Mouse (Mus musculus) hindbrain, postnatal 0 days (tissue): ENCODE data around the gene Csf2. TPM values are rescaled to one million over a fixed set of nuclear protein-coding genes. Genes with fewer than 3 reads are reported as not detected.

ENCODE experiments used
- ATAC-seq: fragments of 200-750 bp; cut with Nextera tagmentation; 2 replicates; pipeline ENCODE4 v1.8.0; 2017; ENCODE audit warnings: mild to moderate bottlenecking, moderate TSS enrichment, moderate library complexity
- DNase-seq: peaks from one replicate; pipeline ENCODE4 v3.0.0-alpha.2; 2015; ENCODE audit warnings: low spot score
- H3K27ac ChIP-seq: fragments of 300-500 bp; sonication (generic); 2 replicates; pipeline ENCODE4 v1.5.1; 2014; ENCODE audit warnings: mild to moderate bottlenecking
- H3K27me3 ChIP-seq: fragments of 300-500 bp; sonication (generic); 2 replicates; pipeline ENCODE4 v1.6.1; 2014; ENCODE audit warnings: low read length, mixed read lengths; ENCODE audit not compliant: insufficient read depth
- H3K36me3 ChIP-seq: fragments of 300-500 bp; sonication (generic); 2 replicates; pipeline ENCODE4 v1.6.1; 2014; ENCODE audit warnings: low read length, mixed read lengths; ENCODE audit not compliant: insufficient read depth
- H3K4me1 ChIP-seq: fragments of 300-500 bp; sonication (generic); 2 replicates; pipeline ENCODE4 v1.6.1; 2014; ENCODE audit warnings: antibody characterized with exemption, low read length, mixed read lengths; ENCODE audit not compliant: insufficient read depth
- H3K4me2 ChIP-seq: fragments of 300-500 bp; sonication (generic); 2 replicates; pipeline ENCODE4 v1.6.1; 2014; ENCODE audit warnings: low read depth, mild to moderate bottlenecking, low read length, moderate library complexity, mixed read lengths
- H3K4me3 ChIP-seq: fragments of 300-500 bp; sonication (generic); 2 replicates; pipeline ENCODE4 v1.5.1; 2014; ENCODE audit warnings: low read length
- H3K9ac ChIP-seq: fragments of 300-500 bp; sonication (generic); replicated peaks from 2 replicates; pipeline ENCODE4 v1.6.1; 2014; ENCODE audit warnings: mild to moderate bottlenecking, low read length, moderate library complexity, mixed read lengths
- H3K9me3 ChIP-seq: fragments of 300-500 bp; sonication (generic); 2 replicates; pipeline ENCODE4 v1.6.1; 2016; ENCODE audit warnings: low read length, mixed read lengths
- CTCF ChIP-seq: IDR thresholded peaks from 2 replicates; pipeline ENCODE4 v1.5.1; 2016; ENCODE audit warnings: antibody characterized with exemption, control low read depth, low read depth
- WGBS: fragments of 180-500 bp; shearing (Covaris S2); extraction: QIAGEN DNeasy Blood & Tissue Kit; methylation state at CpG from one replicate; pipeline ENCODE4 v1.1.7; 2014; 5-methylcytosine and 5-hydroxymethylcytosine counted together
- polyA plus RNA-seq: library from polyadenylated mRNA; unstranded; fragments of >200 nt; fragmentation: Nextera tagmentation; extraction: Ambion mirVana; gene quantifications from 2 replicates; pipeline ENCODE4 v1.2.1, GENCODE M21; 2015
- total RNA-seq: library from RNA; depleted of rRNA; stranded (reverse); fragments of >200 nt; gene quantifications from 2 replicates; pipeline ENCODE4 v1.2.3, GENCODE M21; 2014

Csf2 gene
- total and polyA plus RNA-seq, 2 experiments from 2014 or later, result not detected

DNA sequence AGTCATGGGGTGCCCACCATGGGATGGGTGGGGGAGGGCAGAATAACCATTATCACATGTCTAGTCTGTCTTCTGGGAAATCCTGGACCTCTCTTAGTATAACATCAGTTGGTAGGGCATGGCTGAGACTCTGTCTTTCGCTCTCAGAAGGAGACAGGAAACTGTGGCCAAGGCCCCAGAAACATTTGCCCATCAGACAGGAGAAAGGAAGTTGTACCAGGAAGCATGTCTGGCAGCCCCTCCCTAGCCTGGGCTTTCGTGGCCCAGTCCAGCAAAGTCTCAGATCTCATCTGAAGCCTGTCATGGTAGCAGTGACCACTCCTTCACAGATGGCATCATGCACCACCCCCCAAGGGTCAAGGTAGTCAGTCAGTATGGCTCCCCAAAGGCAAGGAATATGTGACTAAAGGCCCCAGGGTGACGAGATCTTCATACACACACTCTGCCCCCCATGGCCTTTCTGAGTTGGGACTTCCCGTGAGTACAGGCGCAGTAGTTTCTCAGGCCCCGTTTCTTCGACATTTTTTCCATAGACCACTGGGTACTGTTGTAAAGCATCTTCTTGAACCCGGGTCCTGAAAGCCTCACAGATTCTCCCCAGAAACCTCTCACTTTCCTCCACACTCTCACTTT is 38.5 kb upstream of the Csf2 start:
- no peaks in the 10 kb centered on the region for H3K9me3 ChIP-seq
- TF ChIP-seq CTCF, result no peak
- H3K4me2 ChIP-seq, result no peak overlapping the region
- WGBS, result 83% methylated on average over 8 of the region's 8 CpGs
- no peaks in the 10 kb centered on the region for H3K27me3 ChIP-seq
- H3K27ac ChIP-seq, result no peak overlapping the region
- no peak for ATAC-seq
- H3K9ac ChIP-seq, result no peak overlapping the region
- no peaks in the 10 kb centered on the region for H3K4me1 ChIP-seq
- H3K36me3 ChIP-seq, result no peaks in the 10 kb centered on the region
- no peak overlapping the region for H3K4me3 ChIP-seq
- no peak for DNase-seq

DNA sequence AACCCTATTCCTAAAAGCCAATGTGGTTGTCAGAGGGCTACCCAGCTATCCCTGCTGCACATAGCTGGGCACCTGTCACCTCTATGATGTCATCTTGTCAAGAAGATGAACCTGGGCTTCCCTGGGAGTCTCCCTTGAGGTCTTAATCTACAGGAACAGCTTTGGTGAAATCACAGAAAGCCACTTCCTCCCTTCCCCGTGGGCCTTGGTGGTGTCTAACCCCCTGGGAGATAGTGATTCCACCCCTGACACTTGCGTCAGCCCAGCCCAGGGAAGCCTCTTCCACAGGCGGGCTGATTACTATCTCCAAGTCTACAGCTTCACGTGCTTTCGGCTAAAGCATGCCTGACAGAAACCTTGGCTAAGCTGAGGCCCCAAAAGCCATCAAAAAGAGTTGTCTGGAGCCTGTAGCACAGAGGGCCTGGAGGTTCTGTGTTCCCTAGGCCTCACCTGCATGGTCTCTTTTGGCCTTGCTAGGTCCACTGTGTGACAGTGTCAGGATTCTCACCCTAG is 22.0 kb upstream of the Csf2 start:
- no peaks in the 10 kb centered on the region for H3K36me3 ChIP-seq
- no peak for DNase-seq
- no peak overlapping the region for H3K4me3 ChIP-seq
- no peaks in the 10 kb centered on the region for H3K9me3 ChIP-seq
- H3K27ac ChIP-seq, result no peak overlapping the region
- no peak for ATAC-seq
- H3K9ac ChIP-seq, result no peak overlapping the region
- WGBS, result 84% methylated on average over 5 of the region's 5 CpGs
- no peaks in the 10 kb centered on the region for H3K4me1 ChIP-seq
- no peak for TF ChIP-seq CTCF
- no peak overlapping the region for H3K4me2 ChIP-seq
- H3K27me3 ChIP-seq, result no peaks in the 10 kb centered on the region

DNA sequence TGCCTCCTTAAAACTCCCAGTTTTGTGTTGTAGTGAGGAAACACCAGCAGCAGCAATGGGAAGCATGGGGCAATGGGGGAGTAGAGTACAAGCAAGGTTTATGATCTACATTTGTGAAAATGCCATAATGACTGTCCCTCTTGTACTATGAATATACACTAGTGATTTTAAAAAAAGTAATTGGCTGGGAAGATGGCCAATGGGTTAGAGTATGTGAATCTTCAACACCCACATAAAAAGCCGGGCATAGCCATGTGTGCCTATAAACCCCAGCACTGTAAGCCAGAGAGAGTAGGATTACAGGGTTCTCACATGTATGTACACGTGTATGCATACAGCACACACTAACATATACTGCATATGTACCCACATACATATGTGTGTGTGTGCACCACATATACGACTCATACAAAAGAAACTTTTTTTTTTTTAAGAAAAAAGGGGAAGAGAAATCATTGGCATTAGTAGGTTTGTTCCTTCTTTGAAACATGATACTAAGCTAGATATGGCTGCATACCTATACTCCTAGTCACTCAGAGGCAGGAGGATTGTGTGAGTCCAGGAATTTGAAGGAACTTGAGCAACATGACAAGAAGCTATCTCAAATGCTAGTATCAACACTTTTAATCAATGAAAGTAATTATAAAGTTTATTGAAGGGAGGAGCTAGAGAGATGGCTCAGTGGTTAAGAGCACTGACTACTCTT is 19.9 kb upstream of the Csf2 start:
- Histone ChIP-seq H3K36me3 (no peaks in the 10 kb centered on the region), H3K9ac (no peak overlapping the region), H3K4me3 (no peak overlapping the region), H3K27me3 (no peaks in the 10 kb centered on the region), H3K9me3 (no peaks in the 10 kb centered on the region), H3K4me1 (no peaks in the 10 kb centered on the region), H3K27ac (no peak overlapping the region), H3K4me2 (no peak overlapping the region)
- ATAC-seq, result no peak
- no peak for DNase-seq
- 83% methylated on average over 3 of the region's 3 CpGs for WGBS
- TF ChIP-seq CTCF, result no peak

DNA sequence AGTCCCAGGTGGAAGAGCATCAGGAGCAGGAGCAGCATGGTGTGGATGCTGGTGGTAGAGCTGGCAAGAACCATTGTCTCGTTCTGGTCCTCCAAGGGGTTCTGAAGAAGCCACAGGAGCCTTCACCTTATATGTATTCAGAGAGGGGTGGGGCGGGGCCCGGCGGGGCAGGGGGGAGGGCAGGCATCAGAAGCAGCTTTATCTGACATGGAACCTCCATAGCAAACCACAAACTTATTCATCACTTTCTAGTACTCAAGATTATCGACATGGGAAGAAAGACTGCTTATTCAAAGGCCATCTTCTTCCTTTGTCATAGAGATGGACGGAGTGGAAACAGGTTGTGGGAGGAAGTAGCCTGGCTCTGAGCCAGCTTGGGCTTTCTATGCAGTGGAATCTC is 17.7 kb upstream of the Csf2 start, which contains the start of gene Il3:
TSS of gene Il3 (minus strand) at position 101 of the 400 bp plus-strand sequence.
- no peak for TF ChIP-seq CTCF
- Histone ChIP-seq H3K4me3 (no peak within 1 kb of the TSS), H3K4me2 (no peak within 1 kb of the TSS), H3K9ac (no peak within 1 kb of the TSS), H3K4me1 (no peaks in the 10 kb centered on the region), H3K36me3 (no peaks in the 10 kb centered on the region), H3K27me3 (no peaks in the 10 kb centered on the region), H3K9me3 (no peaks in the 10 kb centered on the region), H3K27ac (no peak within 1 kb of the TSS)
- ATAC-seq, result no peak
- no peak for DNase-seq
- 90% methylated on average over 6 of the region's 6 CpGs for WGBS

DNA sequence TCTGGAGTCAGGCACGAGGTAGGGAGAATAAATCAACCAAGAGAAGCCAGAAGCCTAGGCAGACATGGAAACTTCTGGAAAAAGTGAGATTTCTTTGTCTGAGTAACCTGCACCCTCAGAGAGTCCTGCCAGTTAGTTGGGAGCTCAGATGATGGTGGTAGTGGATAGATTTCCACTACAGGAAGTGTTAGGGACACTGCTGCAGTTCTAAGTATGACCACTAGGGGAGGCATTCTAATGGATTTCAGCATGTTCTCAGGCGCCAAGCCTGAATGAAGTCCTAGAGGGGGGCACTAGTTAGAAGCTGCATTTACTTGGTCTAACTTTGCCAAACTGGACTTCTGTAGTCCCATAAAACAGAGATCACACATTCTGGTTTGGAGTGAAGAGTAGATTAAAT is 15.1 kb upstream of the Csf2 start:
- H3K9ac ChIP-seq, result no peak overlapping the region
- H3K27ac ChIP-seq, result no peak overlapping the region
- no peaks in the 10 kb centered on the region for H3K36me3 ChIP-seq
- DNase-seq, result peak; percentile 69
- no peaks in the 10 kb centered on the region for H3K4me1 ChIP-seq
- ATAC-seq, result no peak
- no peak overlapping the region for H3K4me2 ChIP-seq
- 67% methylated on average over 2 of the region's 2 CpGs for WGBS
- TF ChIP-seq CTCF, result peak; percentile 88
- H3K9me3 ChIP-seq, result no peaks in the 10 kb centered on the region
- H3K27me3 ChIP-seq, result no peaks in the 10 kb centered on the region
- no peak overlapping the region for H3K4me3 ChIP-seq

DNA sequence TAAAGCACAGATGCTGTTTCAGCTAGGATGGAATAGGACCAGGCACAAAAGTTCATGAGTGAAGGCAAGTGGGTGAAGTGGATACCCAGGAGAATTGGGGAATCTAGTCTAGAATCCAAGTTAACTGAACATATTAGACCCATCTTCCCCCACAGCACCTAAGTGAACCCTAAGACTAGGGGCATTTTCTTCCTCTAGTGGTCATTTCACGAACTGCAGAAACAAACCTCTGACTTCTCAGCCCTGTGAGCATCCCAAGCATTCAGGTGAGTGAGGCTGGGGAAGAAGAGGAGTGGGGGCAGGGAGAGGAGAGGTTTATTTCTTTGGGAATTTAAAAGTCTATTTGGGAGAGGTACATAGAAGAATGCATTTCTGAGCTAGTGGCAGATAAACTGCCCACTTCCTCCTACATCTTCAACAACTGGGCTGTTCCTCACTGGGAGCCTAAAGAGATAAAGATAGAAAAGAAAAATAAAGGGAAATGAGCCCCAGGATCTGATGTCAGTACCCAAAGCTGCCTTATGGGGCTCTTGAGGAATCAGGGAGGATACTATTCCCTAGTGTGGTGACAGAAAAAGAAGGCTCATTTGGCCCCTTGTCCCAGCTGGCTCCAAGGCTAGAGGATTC is 14.1 kb upstream of the Csf2 start:
- ATAC-seq, result no peak
- H3K9me3 ChIP-seq, result no peaks in the 10 kb centered on the region
- 6% methylated on average over 1 of the region's 1 CpGs for WGBS

More for the DNA sequence above, 14.1 kb upstream of the Csf2 start:
- Histone ChIP-seq H3K4me3 (no peak overlapping the region), H3K27me3 (no peaks in the 10 kb centered on the region), H3K4me1 (no peaks in the 10 kb centered on the region), H3K36me3 (no peaks in the 10 kb centered on the region), H3K27ac (no peak overlapping the region), H3K4me2 (no peak overlapping the region), H3K9ac (no peak overlapping the region)
- no peak for DNase-seq
- TF ChIP-seq CTCF, result peak; percentile 30; the same call in 1 of the 2 replicates
